Mouse (Mus musculus): Measurements from ENCODE around the gene S100pbp.

Gene S100pbp

GRCm38 (mm10) chr4:129125736-129126451, 63.6 kb downstream of the S100pbp start:
- DNase-seq, result peak; percentile 56

- DNase-seq, result no peak
Observed at GRCm38 (mm10) chr4:129124652-129125146, 64.8 kb downstream of the S100pbp start.

DNA sequence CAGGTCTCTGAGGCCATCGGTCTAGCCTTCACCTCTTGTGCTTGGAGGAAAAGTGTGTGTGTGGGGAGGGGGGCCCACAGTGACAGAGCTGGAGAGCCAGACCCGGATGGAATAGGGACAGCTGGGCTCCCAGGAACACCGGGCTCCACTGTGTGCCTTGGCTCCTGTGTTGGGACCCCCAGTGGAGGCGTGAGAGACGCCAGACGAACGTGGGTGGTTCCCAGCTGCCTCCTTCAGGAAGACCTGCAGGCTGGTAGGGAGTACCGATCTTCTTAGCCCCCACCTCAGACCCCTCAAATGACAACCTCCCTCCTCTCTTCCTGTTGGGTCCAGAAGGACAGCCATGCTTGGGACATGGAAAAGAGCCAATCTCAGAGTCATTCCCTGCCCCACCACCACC, 66.8 kb downstream of the S100pbp start:
- no peak for DNase-seq

DNA sequence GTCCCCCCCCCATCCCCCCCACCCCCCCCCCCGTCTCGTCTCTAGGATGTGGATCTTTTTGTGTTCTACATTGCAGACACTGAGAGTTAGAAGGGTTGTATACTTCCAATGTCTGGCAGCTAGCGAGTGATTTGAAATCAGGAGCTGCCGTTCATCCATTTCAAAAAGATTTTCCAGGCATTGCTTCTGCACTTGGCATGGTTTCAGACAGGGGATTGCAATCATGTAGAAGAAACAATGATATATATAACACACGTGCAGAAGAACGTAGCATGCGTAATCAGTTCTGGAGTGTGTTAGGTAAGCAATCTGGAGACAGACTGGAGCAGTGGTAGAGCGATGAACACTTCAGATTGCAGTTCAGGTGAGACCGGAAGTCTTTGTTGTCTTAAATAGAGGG, 67.4 kb downstream of the S100pbp start:
- no peak for DNase-seq

- no peak for DNase-seq
Observed at GRCm38 (mm10) chr4:129121569-129122086, 67.9 kb downstream of the S100pbp start, which contains the start of gene Hpca. Gene Hpca (minus strand): TSS chr4:129122036.

- peak; percentile 89 for DNase-seq
Observed at GRCm38 (mm10) chr4:129120520-129121445, 68.7 kb downstream of the S100pbp start.

GRCm38 (mm10) chr4:129119708-129120107, 69.8 kb downstream of the S100pbp start:
- DNase-seq, result no peak

- no peak for DNase-seq
Observed at GRCm38 (mm10) chr4:129117720-129118510, 71.6 kb downstream of the S100pbp start.

GRCm38 (mm10) chr4:129116703-129117102, 72.8 kb downstream of the S100pbp start:
- DNase-seq, result no peak

GRCm38 (mm10) chr4:129113083-129113988, 76.2 kb downstream of the S100pbp start:
- DNase-seq, result peak; percentile 85

DNA sequence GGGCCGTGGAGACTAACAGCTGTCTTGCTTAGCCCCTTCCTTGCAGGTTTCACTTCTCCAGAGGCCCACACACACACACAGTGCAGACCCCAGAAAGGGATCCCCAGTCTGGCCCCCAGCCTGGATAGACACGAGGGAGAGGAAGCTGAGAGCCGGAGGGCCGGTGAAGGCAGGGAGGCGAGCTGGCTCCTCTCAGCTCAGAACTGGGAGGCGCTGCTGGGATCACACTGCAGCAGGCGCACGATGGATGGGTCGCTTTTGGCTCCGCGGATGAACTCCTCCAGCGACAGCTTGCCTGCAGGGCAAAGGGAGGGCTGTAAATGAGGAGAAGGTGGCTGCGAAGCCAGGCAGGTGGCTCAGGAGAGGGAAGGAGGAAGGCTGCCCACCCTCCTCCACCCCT, 77.3 kb downstream of the S100pbp start:
- no peak for DNase-seq

DNA sequence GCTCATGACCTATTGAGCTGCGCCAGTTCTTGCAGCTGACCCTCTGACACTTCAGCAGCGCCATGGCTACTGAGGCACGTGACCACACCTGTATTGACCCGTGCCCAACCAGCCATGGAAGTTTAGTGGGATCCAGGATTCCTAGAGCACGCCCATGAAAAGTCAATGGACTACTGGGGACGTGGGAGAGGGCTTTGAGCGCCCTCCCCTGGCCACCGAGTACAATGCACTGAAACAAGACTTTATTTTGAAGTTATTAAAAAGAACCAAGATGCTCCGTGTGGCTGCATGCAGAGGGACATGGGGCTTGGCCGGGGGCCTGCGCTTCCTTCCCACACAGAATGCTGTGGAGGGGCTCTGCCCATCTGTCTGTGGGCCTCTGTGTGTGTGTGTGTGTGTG, 78.2 kb downstream of the S100pbp start:
- no peak for DNase-seq

GRCm38 (mm10) chr4:129110804-129111203, 78.7 kb downstream of the S100pbp start:
- DNase-seq, result no peak

GRCm38 (mm10) chr4:129108624-129109023, 80.9 kb downstream of the S100pbp start:
- no peak for DNase-seq

DNA sequence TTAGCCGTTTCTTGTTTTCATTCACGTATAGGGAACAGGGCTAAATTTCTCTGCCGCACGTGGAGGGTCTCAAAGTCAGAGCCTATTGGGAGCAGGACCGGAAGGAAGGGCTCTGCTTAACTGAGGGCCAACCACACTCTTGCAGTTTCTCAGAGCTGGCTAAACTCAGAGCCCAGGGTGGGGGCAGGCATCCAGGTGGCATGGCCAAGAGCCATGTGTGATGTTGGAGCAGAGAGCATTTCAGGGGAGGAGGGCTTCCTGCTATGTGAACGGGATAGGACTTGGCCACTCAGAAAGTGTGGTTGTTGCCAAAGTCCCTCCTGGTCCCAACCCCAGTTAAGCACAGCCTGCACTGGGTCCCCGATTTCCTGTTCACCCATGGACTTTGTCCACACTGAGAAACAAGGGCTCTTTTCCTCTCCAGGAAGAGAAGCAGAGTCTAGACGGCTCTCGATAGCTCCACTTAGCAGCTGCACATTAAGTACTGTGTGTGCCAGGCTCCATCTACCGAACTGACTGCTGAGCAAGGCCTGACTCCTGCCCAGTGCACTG, 82.1 kb downstream of the S100pbp start:
- no peak for DNase-seq

- DNase-seq, result no peak
Observed at GRCm38 (mm10) chr4:129106073-129106472, 83.5 kb downstream of the S100pbp start.

DNA sequence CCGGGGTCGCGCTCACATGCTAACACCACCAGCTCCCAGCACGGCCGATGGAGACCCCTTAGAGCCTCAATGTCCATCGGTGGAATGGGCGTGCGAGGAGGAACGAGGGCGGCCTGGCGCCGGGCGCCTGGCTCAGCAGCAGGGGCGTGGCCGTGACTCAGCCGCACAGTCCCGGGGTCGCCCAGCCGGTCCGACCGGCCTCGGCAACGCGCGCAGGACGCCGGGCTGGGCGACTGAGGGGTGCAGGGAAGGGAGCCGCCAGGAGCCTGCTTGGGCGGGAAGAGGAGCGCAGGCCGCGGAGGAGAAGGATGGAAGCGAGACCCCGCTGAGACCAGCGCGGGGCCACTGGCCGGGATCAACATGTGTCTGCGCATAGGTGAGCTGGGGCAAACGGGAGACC, 84.2 kb downstream of the S100pbp start, which contains the start of gene Tmem54:
TSS of gene Tmem54 (plus strand) at position 193 of the 400 bp plus-strand sequence.
- DNase-seq, result peak; percentile 55

DNA sequence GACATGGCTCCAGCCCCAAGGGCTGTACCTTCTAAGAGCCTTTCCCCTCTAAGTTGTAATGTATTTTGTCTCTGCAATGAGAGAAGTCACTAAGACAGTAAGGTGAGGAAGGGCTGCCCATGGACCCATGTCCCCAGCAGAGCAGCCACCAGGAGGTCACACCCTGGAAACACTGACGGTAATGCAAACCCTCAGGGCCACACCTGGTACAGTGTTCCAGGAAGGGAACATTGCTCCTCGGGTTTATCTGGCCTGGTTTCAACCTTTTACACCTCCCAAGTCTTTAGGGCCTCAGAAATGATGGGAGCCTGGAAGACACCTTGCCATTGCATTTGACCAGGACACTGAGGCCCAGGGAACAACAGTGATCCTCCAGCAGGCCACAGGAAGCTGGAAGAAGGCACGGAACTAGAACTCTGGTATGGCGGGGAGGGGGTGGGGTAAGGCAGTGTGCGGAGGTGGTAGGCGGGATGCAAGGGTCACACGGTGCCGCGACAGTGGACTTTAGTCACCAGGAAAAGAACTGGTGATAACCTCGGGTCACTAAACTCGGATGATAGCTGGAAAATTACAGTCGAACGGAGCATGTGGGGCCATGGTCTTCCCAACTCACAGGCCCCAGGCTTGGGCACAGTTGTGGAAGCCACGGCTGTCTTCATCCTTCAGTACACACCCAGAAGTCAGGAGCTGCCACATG, 87.2 kb downstream of the S100pbp start:
- DNase-seq, result no peak

All from kidney, postnatal 10 days (tissue).